Mouse (Mus musculus) heart, postnatal 0 days (tissue): Measurements from ENCODE around the gene Scyl1.

ENCODE experiments used
- CTCF ChIP-seq: IDR thresholded peaks from 2 replicates; pipeline ENCODE4 v1.5.1; 2016; ENCODE audit warnings: antibody characterized with exemption, control low read depth, low read depth
- EP300 ChIP-seq: IDR thresholded peaks from 2 replicates; pipeline ENCODE4 v1.6.1; 2016; ENCODE audit warnings: antibody characterized with exemption, low read depth

DNA sequence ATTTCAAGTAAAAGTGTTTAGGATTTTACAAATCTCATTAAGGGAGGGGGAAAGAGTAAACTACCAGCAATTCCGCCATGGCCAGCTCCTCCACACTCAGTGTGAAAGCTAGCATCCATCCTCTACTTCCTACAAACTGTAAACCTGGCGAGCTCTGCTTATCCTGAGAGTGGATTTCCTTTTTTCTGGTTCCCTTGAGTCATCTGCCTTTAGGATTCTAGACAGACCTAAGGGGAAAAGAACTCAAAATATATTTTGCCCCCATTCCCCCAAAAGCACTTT, 29.1 kb upstream of the Scyl1 start:
- no peak for TF ChIP-seq CTCF
- no peak for TF ChIP-seq EP300
